Comparison of ENCODE assay signal across 14 mouse cellular contexts in genomic region chr8:64152899-64153891, GRCm38 (mm10). TPM values are rescaled to one million over a fixed set of nuclear protein-coding genes. Genes with fewer than 3 reads are reported as not detected.
DNase-seq lines count a peak whose midpoint lies in the region; ATAC-seq lines count a peak whose summit lies in the region.
"Had no signal": no experiment of that assay in that cellular context is flagged by ENCODE, and none has a peak within 500 bp of the region (broad histone marks: within the 10 kb centered on the region; RNA-seq: fewer than 3 reads in every experiment).

No protein-coding gene starts in this region.

- no peaks in the 10 kb centered on the region for H3K27me3 ChIP-seq in hindbrain, embryonic 12.5 days
- no peaks in the 10 kb centered on the region for H3K27me3 ChIP-seq in midbrain, embryonic 16.5 days (ENCODE audit: control insufficient read depth, insufficient read depth, low read depth, low read length)
- H3K27me3 ChIP-seq: limb, embryonic 15.5 days had no signal

- DNase-seq in cerebellum, adult 9-10 months = peak; percentile 53
- DNase-seq in embryo, embryonic 10 days (ENCODE audit: low spot score) = peak; percentile 26
- DNase-seq in heart, adult 11 months = no peak
- DNase-seq in kidney, adult 18-20 months = no peak
- no peak for DNase-seq in heart, postnatal 14 days

- no peak overlapping the region for H3K9ac ChIP-seq in hindbrain, embryonic 12.5 days
- no peak overlapping the region for H3K9ac ChIP-seq in midbrain, embryonic 16.5 days (ENCODE audit: low read depth, low read length)
- H3K9ac ChIP-seq: heart, embryonic 15.5 days; limb, embryonic 15.5 days had no signal

- ATAC-seq in cerebellum, adult (ENCODE audit: insufficient number of reproducible peaks, low FRiP score, low TSS enrichment) = no peak
- peak; percentile 92 for ATAC-seq in hindbrain, embryonic 12.5 days (ENCODE audit: low FRiP score)
- peak; percentile 81 for ATAC-seq in midbrain, embryonic 16.5 days
- ATAC-seq: intestine, postnatal 0 days; lung, postnatal 0 days had no signal

- H3K4me3 ChIP-seq in hindbrain, embryonic 12.5 days = no peak overlapping the region
- H3K4me3 ChIP-seq in midbrain, embryonic 16.5 days (ENCODE audit: low read depth, low read length) = no peak overlapping the region
- H3K4me3 ChIP-seq: heart, embryonic 15.5 days; limb, embryonic 15.5 days had no signal

- H3K36me3 ChIP-seq in hindbrain, embryonic 12.5 days = no peaks in the 10 kb centered on the region
- no peaks in the 10 kb centered on the region for H3K36me3 ChIP-seq in midbrain, embryonic 16.5 days (ENCODE audit: control insufficient read depth, insufficient read depth, low read length)
- H3K36me3 ChIP-seq: G1E; heart, embryonic 15.5 days; limb, embryonic 15.5 days had no signal

- 29% methylated on average over 9 of the region's 9 CpGs for WGBS in hindbrain, embryonic 12.5 days
- 32% methylated on average over 9 of the region's 9 CpGs for WGBS in midbrain, embryonic 16.5 days

- intact Hi-C loops in heart, postnatal 14 days (cut with DNase I) = no loop called here

- peak overlapping the region; percentile 9; the same call in 1 of the 2 replicates for H3K27ac ChIP-seq in hindbrain, embryonic 12.5 days
- H3K27ac ChIP-seq in midbrain, embryonic 16.5 days (ENCODE audit: low read length) = no peak overlapping the region
- H3K27ac ChIP-seq: heart, embryonic 15.5 days; limb, embryonic 15.5 days; stomach, postnatal 0 days had no signal

- no peaks in the 10 kb centered on the region for H3K9me3 ChIP-seq in hindbrain, embryonic 12.5 days (replicated peaks)
- no peaks in the 10 kb centered on the region for H3K9me3 ChIP-seq in midbrain, embryonic 16.5 days (replicated peaks; ENCODE audit: control insufficient read depth, low read length, poor library complexity, severe bottlenecking)
- H3K9me3 ChIP-seq: heart, embryonic 15.5 days; limb, embryonic 15.5 days had no signal

- H3K4me2 ChIP-seq in hindbrain, embryonic 12.5 days (replicated peaks) = peak overlapping the region; percentile 7
- H3K4me2 ChIP-seq in midbrain, embryonic 16.5 days (ENCODE audit: low read length) = no peak overlapping the region
- H3K4me2 ChIP-seq: heart, embryonic 15.5 days; limb, embryonic 15.5 days had no signal

- H3K4me1 ChIP-seq in hindbrain, embryonic 12.5 days = peaks cover 8% of the 10 kb centered on the region
- peaks cover 4% of the 10 kb centered on the region; the same call in 1 of the 2 replicates for H3K4me1 ChIP-seq in midbrain, embryonic 16.5 days (ENCODE audit: control insufficient read depth, insufficient read depth, low read length)
- H3K4me1 ChIP-seq: heart, embryonic 15.5 days; limb, embryonic 15.5 days had no signal

RNA-seq across cellular contexts. Expression of gene Tll1, which starts 52.9 kb away (rescaled TPM):
- polyA plus RNA-seq in hindbrain, embryonic 12.5 days (2016; fragmentation: Nextera tagmentation; extraction: Ambion mirVana) = 2.3 and 3.0 TPM in 2 replicates
- polyA plus RNA-seq in midbrain, embryonic 16.5 days (2015; fragmentation: Nextera tagmentation; extraction: Ambion mirVana) = 2.9 and 4.2 TPM in 2 replicates
- 1 to 10 TPM; 1.6 to 2.3 TPM for total RNA-seq in heart, postnatal 14 days (2021)
- polyA plus RNA-seq: G1E had no signal

Comparison
In these comparisons a context has a peak if more than half of its experiments do, and no peak if none do; other contexts are left out.
1. DNase-seq: peak in cerebellum, adult 9-10 months (single experiment) and embryo, embryonic 10 days (single experiment); none in heart, adult 11 months (single experiment), kidney, adult 18-20 months (single experiment) and heart, postnatal 14 days (0 of 2).